Mouse (Mus musculus) CD4-positive naive resting alpha-beta T cell, adult 57 days (primary cell): ENCODE data around the gene Trip6. TPM values are rescaled to one million over a fixed set of nuclear protein-coding genes. Genes with fewer than 3 reads are reported as not detected.

Experiments used
- total RNA-seq: library from RNA; stranded (reverse); gene quantifications from one replicate; pipeline ENCODE4 v1.2.4, GENCODE M21; 2023

Gene Trip6
- total RNA-seq: 10.6 TPM

GRCm38 (mm10) chr5:137314193-137315083, at the start of gene Trip6:
TSS of gene Trip6 (minus strand) at chr5:137314404.

GRCm38 (mm10) chr5:137349384-137350204, 35.4 kb upstream of the Trip6 start, which contains the start of gene Ephb4:
TSS of gene Ephb4 (plus strand) at chr5:137350109.

GRCm38 (mm10) chr5:137333512-137334174, 19.4 kb upstream of the Trip6 start, which contains the start of gene Slc12a9:
TSS of gene Slc12a9 (minus strand) at chr5:137333597.

GRCm38 (mm10) chr5:137307071-137307912, 6.9 kb downstream of the Trip6 start, which contains the start of gene Srrt:
TSS of gene Srrt (minus strand) at chr5:137307674.

GRCm38 (mm10) chr5:137293839-137294743, 20.1 kb downstream of the Trip6 start, which contains the start of gene Ufsp1:
TSS of gene Ufsp1 (plus strand) at chr5:137294629.

GRCm38 (mm10) chr5:137287032-137287952, 26.9 kb downstream of the Trip6 start, which contains the start of gene Ache:
TSS of gene Ache (plus strand) at chr5:137287519.

Other genes starting within 250 kb of the Trip6 start
- 0.30 TPM for gene Serpine1, start 242.1 kb downstream of the Trip6 start, total RNA-seq
- 93.5 TPM for gene Trim56, start 198.2 kb downstream of the Trip6 start, total RNA-seq
- not detected for gene Muc3, start 165.1 kb downstream of the Trip6 start, total RNA-seq
- 18.4 TPM for gene Muc3a, start 102.0 kb downstream of the Trip6 start, total RNA-seq
- gene Ache, start 26.9 kb downstream of the Trip6 start, total RNA-seq: 0.21 TPM
- gene Ufsp1, start 19.8 kb downstream of the Trip6 start, total RNA-seq: 0.59 TPM
- 428 TPM for gene Srrt, start 6.7 kb downstream of the Trip6 start, total RNA-seq
- 22.0 TPM for gene Slc12a9, start 19.2 kb upstream of the Trip6 start, total RNA-seq
- 0.59 TPM for gene Ephb4, start 35.7 kb upstream of the Trip6 start, total RNA-seq
- 0.09 TPM for gene Zan, start 162.7 kb upstream of the Trip6 start, total RNA-seq
- 28.3 TPM for gene Pop7, start 188.1 kb upstream of the Trip6 start, total RNA-seq
- gene Gigyf1, start 204.1 kb upstream of the Trip6 start, total RNA-seq: 101 TPM
- not detected for gene Epo, start 218.8 kb upstream of the Trip6 start, total RNA-seq
- 306 TPM for gene Gnb2, start 219.1 kb upstream of the Trip6 start, total RNA-seq
- not detected for gene Actl6b, start 239.1 kb upstream of the Trip6 start, total RNA-seq